Mouse (Mus musculus) brain, embryonic 14.5 days (tissue): ENCODE results near the gene Itpr3.

ENCODE experiments used
- CTCF ChIP-seq: fragments of 200-500 bp; IDR thresholded peaks from 2 replicates; pipeline ENCODE4 v1.5.1; 2012; ENCODE audit warnings: inconsistent platforms, mild to moderate bottlenecking, moderate library complexity, borderline replicate concordance; ENCODE audit not compliant: insufficient read depth, insufficient read length; ENCODE audit errors: extremely low read depth
- POLR2A ChIP-seq: fragments of 200-500 bp; IDR thresholded peaks from 2 replicates; pipeline ENCODE4 v1.6.1; 2012; ENCODE audit warnings: mild to moderate bottlenecking, inconsistent platforms, borderline replicate concordance; ENCODE audit not compliant: poor library complexity, insufficient read depth, insufficient read length, severe bottlenecking; ENCODE audit errors: extremely low read depth

DNA sequence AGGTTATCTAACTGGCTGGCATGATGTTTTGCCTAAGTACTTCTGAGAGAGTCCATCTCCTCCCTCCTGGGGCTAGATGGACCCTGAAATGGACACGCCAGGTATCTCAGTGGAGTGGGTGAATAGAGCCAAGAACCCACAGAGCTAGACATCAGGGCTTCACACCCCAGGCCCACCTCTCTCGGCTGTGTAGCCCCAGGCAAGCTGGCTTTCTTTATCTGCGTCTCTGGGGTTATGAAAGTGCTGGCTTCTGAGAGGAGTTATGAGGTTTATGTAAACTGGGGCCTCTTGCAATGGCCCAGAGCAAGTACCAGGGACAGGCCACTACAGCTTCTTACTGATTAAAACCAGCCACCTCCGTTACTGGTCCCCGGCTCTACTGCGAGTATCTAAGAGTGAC is 97.8 kb downstream of the Itpr3 start:
- no peak for TF ChIP-seq CTCF
- TF ChIP-seq POLR2A, result no peak
